Mouse (Mus musculus) intestine, embryonic 14.5 days (tissue): Measurements from ENCODE around the gene Nol3. TPM values are rescaled to one million over a fixed set of nuclear protein-coding genes. Genes with fewer than 3 reads are reported as not detected.

Experiments used
- ATAC-seq: fragments of 200-750 bp; cut with Nextera tagmentation; replicated peaks from 2 replicates; pipeline ENCODE4 v1.8.0; 2017; ENCODE audit warnings: low read depth, moderate number of reproducible peaks, moderate TSS enrichment, moderate library complexity; ENCODE audit not compliant: low FRiP score, low TSS enrichment
- DNase-seq: peaks from one replicate; pipeline ENCODE4 v3.0.0-alpha.2; 2018; ENCODE audit warnings: low spot score
- H3K27ac ChIP-seq: fragments of 300-500 bp; sonication (generic); 2 replicates; pipeline ENCODE4 v1.5.1; 2014; ENCODE audit warnings: low read depth, mild to moderate bottlenecking, control low read depth
- H3K27me3 ChIP-seq: fragments of 300-500 bp; sonication (generic); replicated peaks from 2 replicates; pipeline ENCODE4 v1.6.1; 2014; ENCODE audit warnings: low read length, control low read depth; ENCODE audit not compliant: control insufficient read depth, insufficient read depth
- H3K36me3 ChIP-seq: fragments of 300-500 bp; sonication (generic); 2 replicates; pipeline ENCODE4 v1.6.1; 2014; ENCODE audit warnings: low read length, control low read depth; ENCODE audit not compliant: control insufficient read depth, insufficient read depth
- H3K4me1 ChIP-seq: fragments of 300-500 bp; sonication (generic); replicated peaks from 2 replicates; pipeline ENCODE4 v1.6.1; 2014; ENCODE audit warnings: low read length, control low read depth, mixed read lengths; ENCODE audit not compliant: control insufficient read depth, insufficient read depth
- H3K4me2 ChIP-seq: fragments of 300-500 bp; sonication (generic); 2 replicates; pipeline ENCODE4 v1.6.1; 2014; ENCODE audit warnings: low read length
- H3K4me3 ChIP-seq: fragments of 300-500 bp; sonication (generic); 2 replicates; pipeline ENCODE4 v1.5.1; 2014; ENCODE audit warnings: low read depth, low read length, control low read depth, mixed read lengths
- H3K9ac ChIP-seq: fragments of 300-500 bp; sonication (generic); 2 replicates; pipeline ENCODE4 v1.6.1; 2014; ENCODE audit warnings: mild to moderate bottlenecking, low read length
- H3K9me3 ChIP-seq: fragments of 300-500 bp; sonication (generic); 2 replicates; pipeline ENCODE4 v1.6.1; 2016; ENCODE audit warnings: low read length, control low read depth; ENCODE audit not compliant: control insufficient read depth
- WGBS: fragments of 180-500 bp; shearing (Covaris S2); extraction: QIAGEN DNeasy Blood & Tissue Kit; methylation state at CpG from one replicate; pipeline ENCODE4 v1.1.7; 2014; 5-methylcytosine and 5-hydroxymethylcytosine counted together
- polyA plus RNA-seq: library from polyadenylated mRNA; unstranded; fragments of >200 nt; fragmentation: Nextera tagmentation; extraction: Ambion mirVana; gene quantifications from 2 replicates; pipeline ENCODE4 v1.2.1, GENCODE M21; 2014

Gene Nol3
- polyA plus RNA-seq, 1 experiment from 2014 or later, result 1.3 TPM

GRCm38 (mm10) chr8:105306146-105306691, 30.3 kb downstream of the Nol3 start:
- Histone ChIP-seq H3K4me2 (peak overlapping the region; percentile 63), H3K9ac (peak overlapping the region; percentile 53; the same call in 1 of the 2 replicates), H3K4me1 (peaks cover 15% of the 10 kb centered on the region), H3K27ac (0 out of 2 replicates have a peak overlapping the region, but pooled peaks have one; percentile 18), H3K9me3 (no peaks in the 10 kb centered on the region), H3K4me3 (peak overlapping the region; percentile 40), H3K27me3 (no peaks in the 10 kb centered on the region), H3K36me3 (peaks cover 49% of the 10 kb centered on the region)
- ATAC-seq, result peak; percentile 16; the same call in 1 of the 2 replicates
- DNase-seq, result no peak
- WGBS, result 26% methylated on average over 5 of the region's 5 CpGs

DNA sequence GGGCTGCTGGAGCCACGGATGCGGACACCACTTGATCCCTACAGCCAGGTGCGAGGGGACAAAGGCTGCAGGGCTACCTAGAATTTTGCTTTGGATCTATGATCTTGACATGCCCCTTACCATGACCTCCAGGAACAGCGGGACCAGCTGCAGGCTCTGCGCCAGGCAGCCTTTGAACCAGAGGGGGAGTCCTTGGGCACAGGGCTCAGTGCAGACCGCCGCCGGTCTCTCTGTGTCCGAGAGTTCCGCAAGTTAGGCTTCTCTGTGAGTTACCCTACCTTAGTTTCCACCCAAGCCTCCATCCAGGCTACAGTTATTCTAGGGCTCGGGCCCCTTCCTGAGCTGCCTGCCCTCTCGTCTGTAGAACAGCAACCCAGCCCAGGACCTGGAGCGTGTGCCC, 31.7 kb downstream of the Nol3 start:
- Histone ChIP-seq H3K4me2 (no peak overlapping the region), H3K36me3 (peaks cover 47% of the 10 kb centered on the region), H3K9me3 (no peaks in the 10 kb centered on the region), H3K9ac (no peak overlapping the region), H3K27me3 (no peaks in the 10 kb centered on the region), H3K27ac (no peak overlapping the region), H3K4me1 (peaks cover 15% of the 10 kb centered on the region), H3K4me3 (no peak overlapping the region)
- 96% methylated on average over 13 of the region's 13 CpGs for WGBS
- DNase-seq (no peak), ATAC-seq (no peak)

DNA sequence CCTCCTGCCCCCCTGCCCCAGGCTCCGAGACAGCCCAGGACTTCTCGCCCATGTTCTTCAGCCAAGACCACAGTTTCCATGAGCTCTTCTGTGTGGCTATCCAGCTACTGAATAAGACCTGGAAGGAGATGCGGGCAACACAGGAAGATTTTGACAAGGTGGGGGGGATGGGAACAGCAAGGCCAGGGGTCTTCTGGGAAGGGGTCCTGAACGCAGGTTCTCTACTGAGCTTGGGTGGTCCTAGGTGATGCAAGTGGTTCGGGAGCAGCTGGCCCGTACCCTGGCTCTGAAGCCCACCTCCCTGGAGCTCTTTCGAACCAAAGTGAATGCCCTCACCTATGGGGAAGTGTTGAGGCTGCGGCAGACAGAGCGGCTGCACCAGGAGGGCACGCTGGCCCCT, 32.5 kb downstream of the Nol3 start:
- no peak for DNase-seq
- H3K9ac ChIP-seq, result no peak overlapping the region
- peaks cover 15% of the 10 kb centered on the region for H3K4me1 ChIP-seq
- 94% methylated on average over 10 of the region's 10 CpGs for whole genome bisulfite sequencing
- no peaks in the 10 kb centered on the region for H3K9me3 ChIP-seq
- no peaks in the 10 kb centered on the region for H3K27me3 ChIP-seq
- H3K4me3 ChIP-seq, result no peak overlapping the region
- no peak for ATAC-seq
- no peak overlapping the region for H3K27ac ChIP-seq
- no peak overlapping the region for H3K4me2 ChIP-seq
- H3K36me3 ChIP-seq, result peaks cover 48% of the 10 kb centered on the region

DNA sequence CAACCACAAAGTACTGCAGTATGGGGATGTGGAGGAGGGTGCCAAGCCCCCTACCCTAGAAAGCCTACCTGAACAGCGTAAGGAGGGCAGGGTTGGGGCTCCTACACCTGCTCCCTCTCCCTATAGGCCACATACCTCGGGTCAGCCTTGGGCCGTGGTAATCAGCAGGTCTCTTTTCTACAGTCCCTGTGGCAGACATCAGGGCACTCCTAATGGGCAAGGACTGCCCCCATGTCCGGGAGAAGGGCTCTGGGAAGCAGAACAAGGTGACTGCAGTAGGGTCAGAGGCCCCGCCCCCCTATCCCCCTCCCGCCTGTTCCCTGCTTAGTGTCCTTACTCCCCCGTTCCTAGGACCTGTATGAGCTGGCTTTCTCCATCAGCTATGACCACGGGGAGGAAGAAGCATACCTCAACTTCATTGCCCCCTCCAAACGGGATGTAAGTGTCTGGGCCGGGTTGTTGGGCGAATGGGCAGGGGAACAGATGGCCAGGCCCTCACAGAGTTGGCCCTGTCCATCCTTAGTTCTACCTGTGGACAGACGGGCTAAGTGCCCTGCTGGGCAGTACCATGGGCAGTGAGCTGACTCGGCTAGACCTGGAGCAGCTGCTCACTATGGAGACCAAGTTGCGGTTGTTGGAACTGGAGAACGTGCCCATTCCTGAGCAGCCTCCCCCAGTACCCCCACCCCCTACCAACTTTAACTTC, 33.4 kb downstream of the Nol3 start:
- H3K27me3 ChIP-seq, result no peaks in the 10 kb centered on the region
- H3K4me2 ChIP-seq, result no peak overlapping the region
- no peak for ATAC-seq
- H3K4me1 ChIP-seq, result peaks cover 14% of the 10 kb centered on the region
- H3K27ac ChIP-seq, result no peak overlapping the region
- no peak overlapping the region for H3K4me3 ChIP-seq
- no peaks in the 10 kb centered on the region for H3K9me3 ChIP-seq
- DNase-seq, result no peak
- no peak overlapping the region for H3K9ac ChIP-seq
- H3K36me3 ChIP-seq, result peaks cover 48% of the 10 kb centered on the region
- 83% methylated on average over 15 of the region's 15 CpGs for WGBS

GRCm38 (mm10) chr8:105310118-105310517, 34.2 kb downstream of the Nol3 start:
- H3K27ac ChIP-seq, result no peak overlapping the region
- no peak overlapping the region for H3K4me2 ChIP-seq
- H3K27me3 ChIP-seq, result no peaks in the 10 kb centered on the region
- no peak for DNase-seq
- H3K4me1 ChIP-seq, result peaks cover 8% of the 10 kb centered on the region
- no peaks in the 10 kb centered on the region for H3K9me3 ChIP-seq
- H3K9ac ChIP-seq, result no peak overlapping the region
- H3K36me3 ChIP-seq, result peaks cover 52% of the 10 kb centered on the region
- WGBS, result 84% methylated on average over 8 of the region's 8 CpGs
- H3K4me3 ChIP-seq, result no peak overlapping the region
- ATAC-seq, result no peak

GRCm38 (mm10) chr8:105311718-105312117, 35.8 kb downstream of the Nol3 start:
- no peak overlapping the region for H3K9ac ChIP-seq
- H3K36me3 ChIP-seq, result peaks cover 68% of the 10 kb centered on the region
- no peaks in the 10 kb centered on the region for H3K4me1 ChIP-seq
- H3K4me2 ChIP-seq, result no peak overlapping the region
- WGBS, result 81% methylated on average over 1 of the region's 1 CpGs
- H3K9me3 ChIP-seq, result no peaks in the 10 kb centered on the region
- H3K27me3 ChIP-seq, result no peaks in the 10 kb centered on the region
- ATAC-seq (no peak), DNase-seq (no peak)
- no peak overlapping the region for H3K4me3 ChIP-seq
- no peak overlapping the region for H3K27ac ChIP-seq

- Histone ChIP-seq H3K9me3 (no peaks in the 10 kb centered on the region), H3K27ac (no peak overlapping the region), H3K36me3 (peaks cover 72% of the 10 kb centered on the region), H3K4me1 (no peaks in the 10 kb centered on the region), H3K27me3 (no peaks in the 10 kb centered on the region), H3K4me2 (no peak overlapping the region), H3K9ac (no peak overlapping the region), H3K4me3 (no peak overlapping the region)
- ATAC-seq, result 0 out of 2 replicates have a peak, but pooled peaks have one; percentile 9
- DNase-seq, result no peak
- WGBS, result 91% methylated on average over 8 of the region's 8 CpGs
These were observed 37.0 kb downstream of the Nol3 start for GRCm38 (mm10) chr8:105312891-105313481.

DNA sequence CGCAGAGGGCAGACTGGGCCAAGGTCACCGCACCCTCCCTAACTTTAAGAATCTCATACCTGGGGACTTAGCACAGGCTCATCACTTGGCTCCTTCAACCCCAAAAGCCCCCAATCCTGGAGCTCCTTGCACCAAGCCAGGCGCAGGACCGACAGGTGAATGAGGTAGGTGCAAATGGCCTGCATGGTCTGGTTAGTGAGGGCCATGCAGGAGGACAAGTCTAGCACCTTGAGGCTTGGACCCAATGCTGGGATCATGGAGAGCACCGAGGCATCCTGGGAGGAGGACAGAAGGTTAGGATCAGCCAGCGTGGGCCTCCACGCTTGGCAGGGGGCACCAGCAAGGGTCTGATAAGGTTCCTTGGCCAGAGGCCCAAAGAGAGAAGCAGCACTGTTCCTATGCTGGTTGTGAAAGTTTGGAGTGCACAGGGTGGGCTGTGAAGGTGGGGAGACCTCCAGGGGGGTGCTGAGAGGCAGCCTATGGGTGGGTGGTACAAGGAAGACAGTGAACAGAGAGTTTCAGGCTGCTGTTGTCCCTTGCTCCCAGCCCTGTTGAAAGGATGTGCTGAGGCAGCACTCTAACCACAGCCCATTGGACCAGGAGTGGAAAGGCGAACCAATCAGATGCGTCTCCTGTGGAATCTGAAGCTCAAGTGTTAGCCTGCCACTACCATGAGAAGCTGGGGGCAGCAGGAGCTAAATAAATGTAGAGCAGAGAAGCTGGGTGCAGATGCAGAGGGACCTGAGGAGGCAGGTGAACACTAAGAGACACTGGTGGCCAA, 37.9 kb downstream of the Nol3 start:
- WGBS, result 81% methylated on average over 9 of the region's 9 CpGs
- H3K4me1 ChIP-seq, result no peaks in the 10 kb centered on the region
- H3K27me3 ChIP-seq, result no peaks in the 10 kb centered on the region
- H3K27ac ChIP-seq, result no peak overlapping the region
- ATAC-seq, result no peak
- no peak overlapping the region for H3K4me2 ChIP-seq
- H3K36me3 ChIP-seq, result peaks cover 72% of the 10 kb centered on the region
- H3K9me3 ChIP-seq, result no peaks in the 10 kb centered on the region
- DNase-seq, result no peak
- no peak overlapping the region for H3K9ac ChIP-seq
- no peak overlapping the region for H3K4me3 ChIP-seq
